Mouse (Mus musculus): ENCODE data around the gene Riok1.

Gene Riok1

DNA sequence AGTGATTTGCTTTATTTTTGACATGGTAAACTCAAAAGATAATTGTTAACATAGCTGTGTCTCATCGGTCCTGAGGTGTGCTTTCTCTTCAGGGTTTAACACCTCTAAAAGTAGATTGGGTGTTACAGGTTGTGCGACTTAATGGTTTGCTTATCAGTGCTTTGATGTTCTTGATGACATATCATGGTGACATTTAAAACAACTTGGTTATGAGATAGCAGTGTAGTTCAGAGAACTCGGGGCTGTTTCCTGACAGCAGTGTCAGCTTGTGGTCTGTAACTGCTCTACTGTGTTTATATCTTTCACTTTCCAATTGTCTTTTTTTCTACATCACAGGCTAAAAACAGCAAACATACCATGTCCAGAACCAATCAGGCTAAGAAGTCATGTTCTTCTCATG is 13.1 kb downstream of the Riok1 start:
- in situ Hi-C loops (cut with MboI, MseI) = loop anchor here in 1 of 2 experiments (10.0 kb wide), 1 partner anchor 605 kb away; the partner anchor contains the start of gene Eef1e1

GRCm38 (mm10) chr13:38062678-38063077 is 25.9 kb downstream of the Riok1 start:
- in situ Hi-C loops (cut with MboI, MseI) = loop anchor here in 1 of 2 experiments (5.0 to 10.0 kb wide), 2 partner anchors 450 to 522 kb away; no protein-coding TSS in a partner anchor

DNA sequence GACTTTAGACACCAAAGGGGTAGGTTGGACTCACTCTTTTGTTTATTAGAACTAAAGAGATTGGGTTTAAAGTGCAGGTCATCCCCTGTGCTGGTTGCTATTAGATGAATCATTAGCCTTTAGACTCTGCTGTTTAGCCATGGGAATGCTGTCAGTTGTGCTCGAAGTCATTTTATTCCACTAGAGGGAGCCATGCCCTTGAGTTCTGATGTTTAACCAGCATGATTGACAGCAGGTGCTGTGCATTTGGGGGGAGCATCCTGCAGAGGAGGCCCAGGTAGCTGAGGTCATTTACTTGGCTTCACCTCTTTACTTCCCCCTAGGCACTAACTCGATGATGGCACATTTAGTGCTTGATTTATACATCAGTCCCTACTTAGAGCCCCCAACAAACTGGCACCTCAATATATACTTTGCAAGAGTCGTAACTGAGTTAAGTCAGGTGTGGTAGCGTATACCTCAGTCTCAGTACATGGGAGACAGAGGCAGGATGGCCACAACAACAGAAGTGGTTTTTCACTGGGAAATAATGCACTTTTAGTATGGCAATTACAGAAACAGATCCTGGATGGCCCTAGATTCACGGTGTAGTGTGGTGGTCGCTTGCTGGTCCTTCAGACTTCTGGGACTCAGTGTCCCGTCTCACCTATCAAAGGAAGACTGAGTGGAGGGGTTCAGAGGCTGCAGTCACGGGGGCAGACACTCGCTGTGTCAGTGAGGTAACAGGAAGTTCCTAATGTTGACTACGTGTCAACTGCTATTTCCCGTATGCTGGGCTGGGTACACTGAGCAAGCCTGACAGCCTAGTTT is 28.3 kb downstream of the Riok1 start:
- in situ Hi-C loops (cut with MboI, MseI) = loop anchor here in 1 of 2 experiments (5.0 to 10.0 kb wide), 2 partner anchors 447 to 520 kb away; no protein-coding TSS in a partner anchor

DNA sequence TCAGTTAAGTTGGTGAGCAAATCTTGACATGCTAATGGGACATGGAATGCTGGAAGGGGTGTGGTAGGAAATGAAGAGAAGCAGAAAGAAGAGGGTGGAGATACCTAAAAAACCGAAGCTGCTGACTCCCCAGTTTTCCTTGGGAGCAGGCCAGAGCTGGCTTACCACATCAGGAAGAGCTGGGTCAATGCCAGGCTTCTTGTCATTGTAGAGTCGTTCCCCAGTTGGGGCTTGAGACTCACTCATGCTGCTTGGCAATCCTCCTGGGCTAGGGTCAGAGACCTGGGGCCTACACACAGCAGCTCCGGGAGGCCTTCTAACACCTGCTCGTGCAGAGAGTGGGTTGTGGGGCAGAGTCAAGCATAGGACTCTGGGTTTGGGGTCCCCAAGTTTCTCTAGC is 34.1 kb downstream of the Riok1 start:
- in situ Hi-C loops (cut with MboI, MseI) = no loop called here

GRCm38 (mm10) chr13:38073374-38074307 is 36.8 kb downstream of the Riok1 start:
- in situ Hi-C loops (cut with MboI, MseI) = no loop called here

DNA sequence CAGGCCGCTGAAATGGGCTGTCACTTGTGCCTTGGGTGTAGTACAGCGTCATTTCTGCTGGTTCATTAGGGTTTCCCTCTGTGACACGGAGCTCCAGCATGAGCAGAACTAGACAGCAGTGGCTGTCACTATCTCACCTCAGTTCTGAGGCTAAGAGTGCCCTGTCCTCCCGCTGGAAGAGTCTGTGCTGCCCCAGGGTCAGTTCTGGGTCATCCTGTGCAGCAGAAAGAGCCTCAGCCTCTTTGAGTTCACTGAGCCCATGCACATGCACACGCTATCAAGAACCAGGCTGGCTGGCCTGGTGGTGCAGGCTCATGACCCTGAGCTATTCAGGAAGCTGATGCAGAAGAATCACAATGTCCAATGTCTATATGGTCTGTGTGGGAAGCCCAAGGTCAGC is 37.6 kb downstream of the Riok1 start:
- in situ Hi-C loops (cut with MboI, MseI) = no loop called here

DNA sequence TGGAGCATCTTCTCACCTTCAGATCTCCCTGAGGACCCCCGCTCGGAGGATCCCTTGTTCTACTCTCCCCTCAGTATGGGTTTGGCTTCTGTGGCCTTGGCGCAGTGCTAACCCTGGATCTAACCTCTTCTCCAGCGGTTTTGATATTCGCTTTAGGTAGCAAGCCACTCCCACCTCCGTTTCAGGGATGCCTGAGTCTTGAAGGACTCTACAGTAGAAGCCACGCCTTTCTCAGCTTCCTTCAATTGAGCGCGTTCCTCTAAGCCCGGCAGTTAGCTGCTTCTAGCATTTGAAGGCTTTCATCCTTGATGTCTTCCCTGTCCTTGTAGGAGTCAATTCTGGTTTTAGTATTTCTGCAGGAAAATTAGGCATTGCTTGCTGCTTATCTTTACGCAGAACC is 40.3 kb downstream of the Riok1 start:
- in situ Hi-C loops (cut with MboI, MseI) = loop anchor here in 1 of 2 experiments (5.0 kb wide), 1 partner anchor 145 kb away; no protein-coding TSS in a partner anchor

GRCm38 (mm10) chr13:38078836-38079235 is 42.0 kb downstream of the Riok1 start:
- in situ Hi-C loops (cut with MboI, MseI) = loop anchor here in 1 of 2 experiments (5.0 kb wide), 1 partner anchor 143 kb away; no protein-coding TSS in a partner anchor

DNA sequence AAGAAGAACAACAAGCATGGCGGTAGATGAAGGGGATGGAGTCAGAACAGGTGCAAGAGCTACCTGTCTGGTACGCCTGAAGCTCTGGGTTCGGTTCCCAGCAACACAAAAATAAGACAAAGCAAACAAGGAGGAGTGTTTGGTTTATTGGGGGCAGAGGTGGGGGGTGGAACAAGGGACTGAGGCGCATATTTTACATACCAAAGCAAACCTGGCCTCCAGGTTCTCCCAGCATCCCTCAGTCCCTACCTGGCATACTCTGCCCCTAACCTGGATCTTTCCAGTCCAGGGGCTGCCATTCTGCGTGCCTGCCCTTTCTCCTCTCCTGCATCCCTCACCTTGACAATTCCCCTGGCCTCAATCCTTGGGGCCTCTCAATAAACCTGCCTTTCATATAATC is 42.6 kb downstream of the Riok1 start:
- in situ Hi-C loops (cut with MboI, MseI) = loop anchor here in 1 of 2 experiments (5.0 kb wide), 1 partner anchor 143 kb away; no protein-coding TSS in a partner anchor

- in situ Hi-C loops (cut with MboI, MseI) = no loop called here
These were observed 43.2 kb downstream of the Riok1 start for GRCm38 (mm10) chr13:38080014-38080413.

GRCm38 (mm10) chr13:38080725-38081124 is 43.9 kb downstream of the Riok1 start:
- in situ Hi-C loops (cut with MboI, MseI) = no loop called here

DNA sequence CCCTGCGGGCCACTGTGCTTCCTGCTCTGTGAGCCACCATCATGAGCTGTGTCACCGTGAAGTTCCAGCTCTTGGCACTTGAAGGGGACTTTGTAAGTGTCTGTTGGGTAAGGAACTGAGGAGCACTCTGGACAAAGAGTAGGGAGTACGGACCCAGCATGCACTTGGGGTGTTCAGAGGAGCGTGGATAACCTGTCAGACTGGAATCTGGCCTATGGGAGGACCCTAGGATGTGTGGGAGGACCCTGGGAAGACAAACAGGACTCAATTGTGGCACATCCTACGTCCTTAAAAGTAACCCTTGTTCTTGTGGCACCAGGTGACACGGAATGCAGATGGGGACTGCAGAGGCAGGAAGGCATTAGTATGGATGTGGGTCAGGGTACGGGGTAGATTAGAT is 44.4 kb downstream of the Riok1 start:
- in situ Hi-C loops (cut with MboI, MseI) = no loop called here

DNA sequence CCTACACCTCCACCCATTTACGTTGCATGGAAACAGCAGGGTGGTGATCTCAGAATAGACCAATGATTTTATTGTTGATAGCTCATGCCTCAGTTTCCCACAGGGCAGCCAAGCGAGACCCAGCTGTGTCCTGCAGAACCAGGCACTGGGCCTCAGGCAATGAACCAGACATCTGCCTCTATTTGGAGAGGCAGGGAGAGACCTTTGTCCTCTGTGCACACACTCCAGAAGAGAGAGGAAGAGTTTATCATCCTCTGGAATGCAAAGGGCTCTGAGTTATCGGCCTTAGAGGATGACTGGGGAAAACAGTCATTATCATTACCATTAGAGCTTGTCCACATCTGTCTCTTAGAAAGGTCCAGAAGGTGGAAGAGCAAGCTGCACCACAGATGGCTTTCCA is 49.9 kb downstream of the Riok1 start:
- in situ Hi-C loops (cut with MboI, MseI) = no loop called here

- in situ Hi-C loops (cut with MboI, MseI) = no loop called here
These were observed 51.2 kb downstream of the Riok1 start for GRCm38 (mm10) chr13:38088008-38088407.

GRCm38 (mm10) chr13:38089449-38089848 is 52.7 kb downstream of the Riok1 start:
- in situ Hi-C loops (cut with MboI, MseI) = no loop called here

DNA sequence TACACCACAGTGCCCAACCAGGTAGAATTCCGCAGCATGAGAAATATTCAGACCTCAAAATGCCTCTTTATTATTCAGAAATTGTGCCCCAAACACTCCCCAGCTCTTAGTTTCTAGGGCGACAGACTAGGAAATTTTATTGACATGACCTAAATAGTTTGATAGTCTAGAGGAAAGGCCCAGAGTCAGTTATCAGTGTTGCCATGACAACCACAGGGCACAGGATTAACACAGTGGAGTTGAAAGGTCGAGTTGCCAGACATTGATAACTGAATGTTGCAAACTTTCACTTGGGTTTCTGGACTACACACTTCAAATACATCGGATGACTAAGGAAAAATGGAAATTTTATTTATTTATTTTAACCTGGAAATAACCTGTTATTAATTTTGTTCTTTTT is 53.1 kb downstream of the Riok1 start:
- in situ Hi-C loops (cut with MboI, MseI) = loop anchor here in 1 of 2 experiments (10.0 kb wide), 1 partner anchor 1425 kb away; no protein-coding TSS in a partner anchor

GRCm38 (mm10) chr13:38096207-38096606 is 59.4 kb downstream of the Riok1 start:
- in situ Hi-C loops (cut with MboI, MseI) = loop anchor here in 1 of 2 experiments (5.0 to 10.0 kb wide), 2 partner anchors 76 to 1431 kb away; no protein-coding TSS in a partner anchor

DNA sequence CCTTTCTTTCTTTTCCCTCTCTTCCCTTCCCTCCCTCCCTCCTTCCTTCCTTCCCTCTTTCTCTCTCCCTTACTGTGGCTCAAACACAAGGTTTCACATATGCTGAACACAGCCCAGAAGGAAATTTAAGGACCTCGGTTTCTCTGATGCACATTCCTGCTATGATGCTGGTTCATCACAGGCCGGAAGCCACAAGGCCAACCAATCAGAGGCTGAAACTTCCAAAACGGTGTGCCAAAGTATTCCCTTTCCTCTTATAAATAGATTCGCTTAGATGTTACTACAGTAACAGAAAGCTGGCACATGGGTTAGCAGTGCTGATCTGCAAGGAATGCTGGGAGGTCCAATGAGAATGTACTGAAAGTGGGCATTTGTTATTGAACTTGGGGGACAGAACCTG is 66.6 kb downstream of the Riok1 start:
- in situ Hi-C loops (cut with MboI, MseI) = no loop called here

GRCm38 (mm10) chr13:38104501-38104900 is 67.7 kb downstream of the Riok1 start:
- in situ Hi-C loops (cut with MboI, MseI) = no loop called here

DNA sequence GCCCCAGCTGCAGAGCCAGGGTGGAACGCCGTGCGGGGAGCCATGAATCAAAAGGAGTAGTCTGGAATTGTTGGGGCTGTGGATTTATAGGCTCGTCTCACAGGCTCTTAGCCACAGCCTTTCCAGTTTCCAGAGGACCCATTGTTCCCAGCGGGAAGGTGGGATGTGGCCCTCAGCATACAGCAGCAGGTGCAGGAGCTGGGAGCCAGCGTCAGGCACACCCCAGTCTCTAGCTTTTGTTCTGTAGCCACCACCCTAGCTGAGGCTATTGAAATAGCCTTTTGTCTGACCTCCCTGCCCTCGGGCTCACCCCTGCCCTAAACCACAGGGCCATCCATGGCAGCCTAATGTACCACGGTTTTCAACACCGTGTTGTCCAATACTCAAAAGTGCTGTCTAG is 72.3 kb downstream of the Riok1 start:
- in situ Hi-C loops (cut with MboI, MseI) = no loop called here

All from T-helper 17 cell (primary cell).